Mouse (Mus musculus): ENCODE results near the gene Trpc4ap.

GRCm38 (mm10) chr2:155729158-155729645 is 37.0 kb upstream of the Trpc4ap start, which contains the start of gene Edem2:
- TF ChIP-seq POLR2A (IDR thresholded peaks at IDR 0.05; ENCODE audit: insufficient read depth, low read length) (peak; percentile 73), CTCF (IDR thresholded peaks at IDR 0.05; ENCODE audit: low read depth, low read length) (no peak), EP300 (IDR thresholded peaks at IDR 0.05; ENCODE audit: insufficient read depth, low read depth, low read length) (no peak)

Measured in ES-Bruce4 (cell line).